Mouse (Mus musculus): ENCODE measurements around the gene Krtap13. TPM values are rescaled to one million over a fixed set of nuclear protein-coding genes. Genes with fewer than 3 reads are reported as not detected.

Krtap13 gene
- polyA plus RNA-seq, 1 experiment = not detected

GRCm38 (mm10) chr16:88701072-88701864 lies 50.2 kb downstream of the Krtap13 start:
- H3K4me1 ChIP-seq (replicated peaks; ENCODE audit: control insufficient read depth, insufficient read depth, low read length) = no peaks in the 10 kb centered on the region
- H3K4me3 ChIP-seq (ENCODE audit: control insufficient read depth, insufficient read depth, low read length) = no peak overlapping the region
- no peaks in the 10 kb centered on the region for H3K27me3 ChIP-seq (ENCODE audit: control insufficient read depth, insufficient read depth, low read length)
- DNase-seq = peak; percentile 68
- H3K27ac ChIP-seq (ENCODE audit: control insufficient read depth, insufficient read depth, low read length) = no peak overlapping the region; the same call in 1 of the 2 replicates
- TF ChIP-seq CTCF (IDR thresholded peaks at IDR 0.05; ENCODE audit: borderline replicate concordance, control insufficient read depth, extremely low read depth, insufficient read depth, low read length, poor library complexity) (no peak), POLR2A (IDR thresholded peaks at IDR 0.05; ENCODE audit: control insufficient read depth, extremely low read depth, insufficient read depth, low read length, poor library complexity) (no peak)
- 31% methylated on average over 4 of the region's 4 CpGs for WGBS
- no peaks in the 10 kb centered on the region for H3K36me3 ChIP-seq (ENCODE audit: control insufficient read depth, insufficient read depth, low read length)

Other genes with a start within 250 kb of the Krtap13 start
- gene Cldn17, start 244.7 kb downstream of the Krtap13 start, polyA plus RNA-seq (2012; rRNA removed) = not detected in 2 replicates
- 0.19 TPM in 1 of 2 replicates, not detected in the other for gene Cldn8, start 188.5 kb downstream of the Krtap13 start, polyA plus RNA-seq (2012; rRNA removed)
- gene Krtap24-1, start 139.4 kb downstream of the Krtap13 start, polyA plus RNA-seq (2012; rRNA removed) = not detected in 2 replicates
- gene 2310079G19Rik, start 124.0 kb downstream of the Krtap13 start, polyA plus RNA-seq (2012; rRNA removed) = 0.31 TPM in 1 of 2 replicates, not detected in the other
- gene Krtap26-1, start 103.8 kb downstream of the Krtap13 start, polyA plus RNA-seq (2012; rRNA removed) = not detected in 2 replicates
- not detected in 2 replicates for gene Krtap27-1, start 80.0 kb downstream of the Krtap13 start, polyA plus RNA-seq (2012; rRNA removed)
- not detected in 2 replicates for gene 2310061N02Rik, start 43.7 kb downstream of the Krtap13 start, polyA plus RNA-seq (2012; rRNA removed)
- gene Krtap13-1, start 22.8 kb downstream of the Krtap13 start, polyA plus RNA-seq (2012; rRNA removed) = not detected in 2 replicates
- gene 2310034C09Rik, start 7.2 kb upstream of the Krtap13 start, polyA plus RNA-seq (2012; rRNA removed) = not detected in 2 replicates
- not detected in 2 replicates for gene 2310057N15Rik, start 22.6 kb upstream of the Krtap13 start, polyA plus RNA-seq (2012; rRNA removed)
- not detected in 2 replicates for gene Gm5965, start 26.3 kb upstream of the Krtap13 start, polyA plus RNA-seq (2012; rRNA removed)
- not detected in 2 replicates for gene Gm20741, start 60.6 kb upstream of the Krtap13 start, polyA plus RNA-seq (2012; rRNA removed)
- not detected in 2 replicates for gene Krtap15, start 68.6 kb upstream of the Krtap13 start, polyA plus RNA-seq (2012; rRNA removed)
- not detected in 2 replicates for gene Krtap14, start 74.5 kb upstream of the Krtap13 start, polyA plus RNA-seq (2012; rRNA removed)
- gene Krtap19-1, start 117.8 kb upstream of the Krtap13 start, polyA plus RNA-seq (2012; rRNA removed) = not detected in 2 replicates
- gene Krtap19-2, start 122.6 kb upstream of the Krtap13 start, polyA plus RNA-seq (2012; rRNA removed) = not detected in 2 replicates
- not detected in 2 replicates for gene Krtap19-3, start 126.4 kb upstream of the Krtap13 start, polyA plus RNA-seq (2012; rRNA removed)
- not detected in 2 replicates for gene Krtap19-4, start 133.5 kb upstream of the Krtap13 start, polyA plus RNA-seq (2012; rRNA removed)
- gene Krtap19-5, start 144.8 kb upstream of the Krtap13 start, polyA plus RNA-seq (2012; rRNA removed) = not detected in 2 replicates
- gene Krtap19-9b, start 180.6 kb upstream of the Krtap13 start, polyA plus RNA-seq (2012; rRNA removed) = not detected in 2 replicates
- gene Krtap16-3, start 211.2 kb upstream of the Krtap13 start, polyA plus RNA-seq (2012; rRNA removed) = not detected in 2 replicates

Data from thymus, adult 2 months (tissue).